Mouse (Mus musculus) heart, postnatal 36 days (tissue): ENCODE measurements around the gene Cep290. TPM values are rescaled to one million over a fixed set of nuclear protein-coding genes. Genes with fewer than 3 reads are reported as not detected.
"Not testable (repeated sequence)": the region's sequence is repeated elsewhere in the genome, so short reads cannot be mapped to it uniquely, and the experiment has no call there.

Source experiments
- DNase-seq, 2 experiments: peaks; one replicate each; pipeline ENCODE4 v3.0.0; 2021 to 2022
- intact Hi-C: fragments of 180-260 bp; cut with DNase I; formaldehyde crosslinking; loops from one replicate; pipeline ENCODE4 v1.15.1; 2025
- total RNA-seq, 2 experiments: library from RNA; stranded (reverse); gene quantifications; 2 replicates each; pipeline ENCODE4 v1.2.3; 2021

Cep290 gene
- 1 to 10 TPM; 3.4 to 4.0 TPM for total RNA-seq

GRCm38 (mm10) chr10:100487097-100487978 lies at the start of gene Cep290, which contains the start of gene Tmtc3:
Cep290 (plus strand) TSS chr10:100487558.
Tmtc3 (minus strand) TSS chr10:100487350.
- intact Hi-C loops: no loop called here
- DNase-seq: peak; percentile 90 to 91

GRCm38 (mm10) chr10:100449394-100449793 lies 38.0 kb upstream of the Cep290 start:
- intact Hi-C loops: no loop called here
- no peak for DNase-seq

- intact Hi-C loops: no loop called here
- no peak for DNase-seq
Measured at GRCm38 (mm10) chr10:100460515-100460914, 26.8 kb upstream of the Cep290 start.

GRCm38 (mm10) chr10:100475040-100475439 lies 12.3 kb upstream of the Cep290 start:
- DNase-seq: no peak
- intact Hi-C loops: loop anchor here (1.0 kb wide), 1 partner anchor 834 kb away; no protein-coding TSS in a partner anchor

GRCm38 (mm10) chr10:100479538-100479937 lies 7.8 kb upstream of the Cep290 start:
- intact Hi-C loops: no loop called here
- DNase-seq: no peak

- no peak for DNase-seq
- intact Hi-C loops: no loop called here
Measured at GRCm38 (mm10) chr10:100486701-100487096, 659 bp upstream of the Cep290 start.

- intact Hi-C loops: no loop called here
- DNase-seq: no peak
Measured at GRCm38 (mm10) chr10:100491916-100492315, 4.6 kb downstream of the Cep290 start.

GRCm38 (mm10) chr10:100498309-100498708 lies 11.0 kb downstream of the Cep290 start:
- intact Hi-C loops: no loop called here
- no peak for DNase-seq

GRCm38 (mm10) chr10:100508170-100508569 lies 20.8 kb downstream of the Cep290 start:
- DNase-seq: no peak
- intact Hi-C loops: no loop called here

- DNase-seq: no peak
- intact Hi-C loops: no loop called here
Measured at GRCm38 (mm10) chr10:100521617-100522016, 34.3 kb downstream of the Cep290 start.

- intact Hi-C loops: no loop called here
Measured at GRCm38 (mm10) chr10:100522330-100522729, 35.0 kb downstream of the Cep290 start.

GRCm38 (mm10) chr10:100524499-100525390 lies 37.4 kb downstream of the Cep290 start:
- DNase-seq: no peak
- intact Hi-C loops: no loop called here

More at GRCm38 (mm10) chr10:100522330-100522729, 35.0 kb downstream of the Cep290 start:
- DNase-seq: no peak

- no peak for DNase-seq
Measured at GRCm38 (mm10) chr10:100556566-100557175, 69.3 kb downstream of the Cep290 start.

GRCm38 (mm10) chr10:100560194-100560883 lies 73.0 kb downstream of the Cep290 start:
- intact Hi-C loops, DNase-seq: not testable (repeated sequence)

More at GRCm38 (mm10) chr10:100556566-100557175, 69.3 kb downstream of the Cep290 start:
- intact Hi-C loops: no loop called here

- intact Hi-C loops: no loop called here
- DNase-seq: no peak
Measured at GRCm38 (mm10) chr10:100564112-100564511, 76.8 kb downstream of the Cep290 start.

- no peak for DNase-seq
- intact Hi-C loops: no loop called here
Measured at GRCm38 (mm10) chr10:100571707-100572106, 84.3 kb downstream of the Cep290 start.

- DNase-seq: no peak
- intact Hi-C loops: no loop called here
Measured at GRCm38 (mm10) chr10:100574505-100575149, 87.3 kb downstream of the Cep290 start.

- DNase-seq: no peak
- intact Hi-C loops: no loop called here
Measured at GRCm38 (mm10) chr10:100575294-100575693, 87.9 kb downstream of the Cep290 start.

GRCm38 (mm10) chr10:100584178-100584577 lies 96.8 kb downstream of the Cep290 start:
- intact Hi-C loops: no loop called here
- no peak for DNase-seq
